Mouse (Mus musculus) MEL (cell line): Measurements from ENCODE around the gene Rsl1d1. TPM values are rescaled to one million over a fixed set of nuclear protein-coding genes. Genes with fewer than 3 reads are reported as not detected.

Experiments used
- DNase-seq: peaks from one replicate; pipeline ENCODE4 v3.0.0; 2011; ENCODE audit warnings: low read depth, low spot score
- H3K27ac ChIP-seq: 2 replicates; pipeline ENCODE4 v1.5.1; 2012; ENCODE audit warnings: low read depth, mild to moderate bottlenecking, control low read depth, low read length, moderate library complexity; ENCODE audit not compliant: control insufficient read depth
- H3K27me3 ChIP-seq, 2 experiments: fragments of 150-350 bp in 1 of 2; sonication (generic) in 1 of 2; 2 replicates each; pipeline ENCODE4 v1.6.1; 2012; ENCODE audit warnings: low read length in 2 of 2, mild to moderate bottlenecking in 2 of 2, improper control_type of control experiment in 1 of 2, moderate library complexity in 1 of 2; ENCODE audit not compliant: insufficient read depth in 2 of 2, control insufficient read depth in 1 of 2
- H3K36me3 ChIP-seq, 2 experiments: 2 replicates each; pipeline ENCODE4 v1.6.1; 2012 to 2014; ENCODE audit warnings: low read length in 2 of 2, improper control_type of control experiment in 1 of 2, inconsistent platforms in 1 of 2, mild to moderate bottlenecking in 1 of 2; ENCODE audit not compliant: insufficient read depth in 2 of 2, control insufficient read depth in 1 of 2
- H3K4me1 ChIP-seq, 2 experiments: fragments of 150-350 bp in 1 of 2; sonication (generic) in 1 of 2; 2 replicates each; pipeline ENCODE4 v1.6.1; 2012; ENCODE audit warnings: low read length in 2 of 2, improper control_type of control experiment in 1 of 2, mild to moderate bottlenecking in 1 of 2; ENCODE audit not compliant: insufficient read depth in 2 of 2, control insufficient read depth in 1 of 2
- H3K4me3 ChIP-seq, 2 experiments: fragments of 150-350 bp in 1 of 2; sonication (generic) in 1 of 2; 2 replicates each; pipeline ENCODE4 v1.5.1; 2012; ENCODE audit warnings: low read depth in 2 of 2, low read length in 2 of 2, mild to moderate bottlenecking in 2 of 2, moderate library complexity in 2 of 2, control low read depth in 1 of 2, improper control_type of control experiment in 1 of 2; ENCODE audit not compliant: control insufficient read depth in 1 of 2, insufficient read depth in 1 of 2
- H3K79me2 ChIP-seq: 2 replicates; pipeline ENCODE4 v1.6.1; 2012; ENCODE audit warnings: mild to moderate bottlenecking, low read length, moderate library complexity; ENCODE audit not compliant: control insufficient read depth, poor library complexity, insufficient read depth
- H3K9ac ChIP-seq: 2 replicates; pipeline ENCODE4 v1.6.1; 2012; ENCODE audit warnings: low read depth, mild to moderate bottlenecking, control low read depth, low read length, moderate library complexity; ENCODE audit not compliant: control insufficient read depth, poor library complexity, severe bottlenecking
- H3K9me3 ChIP-seq: fragments of 150-350 bp; sonication (generic); replicated peaks from 2 replicates; pipeline ENCODE4 v1.6.1; 2012; ENCODE audit warnings: mild to moderate bottlenecking, low read length, improper control_type of control experiment, moderate library complexity; ENCODE audit not compliant: insufficient read depth
- BHLHE40 ChIP-seq: IDR thresholded peaks from 2 replicates; pipeline ENCODE4 v1.6.1; 2012; ENCODE audit warnings: low read depth, mild to moderate bottlenecking, inconsistent platforms, low read length, improper control_type of control experiment, borderline replicate concordance
- CHD1 ChIP-seq: IDR thresholded peaks from 2 replicates; pipeline ENCODE4 v1.6.1; 2012; ENCODE audit warnings: low read depth, mild to moderate bottlenecking, inconsistent platforms, low read length, improper control_type of control experiment
- CTCF ChIP-seq, 3 experiments: IDR thresholded peaks in 2 of 3; conservative IDR thresholded peaks in 1 of 3; 2 replicates each; pipeline ENCODE4 v1.5.1; 2011 to 2012; ENCODE audit warnings: low read length in 3 of 3, low read depth in 2 of 3, mild to moderate bottlenecking in 2 of 3, improper control_type of control experiment in 1 of 3, inconsistent platforms in 1 of 3, mixed read lengths in 1 of 3, moderate library complexity in 1 of 3; ENCODE audit not compliant: control insufficient read depth in 1 of 3, insufficient read depth in 1 of 3, poor library complexity in 1 of 3, severe bottlenecking in 1 of 3
- E2F4 ChIP-seq: IDR thresholded peaks from 2 replicates; pipeline ENCODE4 v1.6.1; 2011; ENCODE audit warnings: low read depth, low read length, improper control_type of control experiment, borderline replicate concordance
- EP300 ChIP-seq, 2 experiments: IDR thresholded peaks; 2 replicates each; pipeline ENCODE4 v1.6.1; 2011; ENCODE audit warnings: improper control_type of control experiment in 2 of 2, low read length in 2 of 2, low read depth in 1 of 2, mild to moderate bottlenecking in 1 of 2
- ETS1 ChIP-seq: IDR thresholded peaks from 2 replicates; pipeline ENCODE4 v1.6.1; 2012; ENCODE audit warnings: low read depth, mild to moderate bottlenecking, inconsistent platforms, low read length, improper control_type of control experiment, moderate library complexity
- GABPA ChIP-seq: IDR thresholded peaks from 2 replicates; pipeline ENCODE4 v1.6.1; 2012; ENCODE audit warnings: low read depth, mild to moderate bottlenecking, inconsistent platforms, low read length, improper control_type of control experiment, moderate library complexity
- JUND ChIP-seq: IDR thresholded peaks from 2 replicates; pipeline ENCODE4 v1.6.1; 2011; ENCODE audit warnings: low read depth, mild to moderate bottlenecking, improper control_type of control experiment, low read length
- KAT2A ChIP-seq: conservative IDR thresholded peaks from 2 replicates; pipeline ENCODE4 v1.6.1; 2012; ENCODE audit warnings: low read depth, low read length, improper control_type of control experiment, inconsistent platforms
- MAFK ChIP-seq: IDR thresholded peaks from 2 replicates; pipeline ENCODE4 v1.6.1; 2011; ENCODE audit warnings: low read depth, mild to moderate bottlenecking, low read length, improper control_type of control experiment, borderline replicate concordance
- MAX ChIP-seq: IDR thresholded peaks from 2 replicates; pipeline ENCODE4 v1.6.1; 2011; ENCODE audit warnings: low read length, improper control_type of control experiment
- MAZ ChIP-seq: IDR thresholded peaks from 2 replicates; pipeline ENCODE4 v1.6.1; 2012; ENCODE audit warnings: low read depth, mild to moderate bottlenecking, inconsistent platforms, low read length, improper control_type of control experiment
- MXI1 ChIP-seq: IDR thresholded peaks from 2 replicates; pipeline ENCODE4 v1.6.1; 2011; ENCODE audit warnings: mild to moderate bottlenecking, low read depth, low read length, improper control_type of control experiment
- MYB ChIP-seq: IDR thresholded peaks from 2 replicates; pipeline ENCODE4 v1.6.1; 2011; ENCODE audit warnings: mild to moderate bottlenecking, low read depth, low read length, improper control_type of control experiment
- NELFE ChIP-seq: IDR thresholded peaks from 2 replicates; pipeline ENCODE4 v1.6.1; 2011; ENCODE audit warnings: low read depth, low read length, improper control_type of control experiment
- POLR2AphosphoS2 ChIP-seq: IDR thresholded peaks from 2 replicates; pipeline ENCODE4 v1.6.1; 2011; ENCODE audit warnings: low read length, improper control_type of control experiment
- RAD21 ChIP-seq: IDR thresholded peaks from 2 replicates; pipeline ENCODE4 v1.6.1; 2011; ENCODE audit warnings: mild to moderate bottlenecking, low read depth, low read length, improper control_type of control experiment
- SIN3A ChIP-seq: IDR thresholded peaks from 2 replicates; pipeline ENCODE4 v1.6.1; 2012; ENCODE audit warnings: low read length, improper control_type of control experiment, inconsistent platforms
- SMC3 ChIP-seq: IDR thresholded peaks from 2 replicates; pipeline ENCODE4 v1.6.1; 2011; ENCODE audit warnings: low read depth, low read length, improper control_type of control experiment
- TCF12 ChIP-seq: IDR thresholded peaks from 2 replicates; pipeline ENCODE4 v1.6.1; 2014; ENCODE audit warnings: low read depth, mild to moderate bottlenecking, inconsistent platforms, low read length, improper control_type of control experiment, moderate library complexity
- ZNF384 ChIP-seq: IDR thresholded peaks from 2 replicates; pipeline ENCODE4 v1.6.1; 2012; ENCODE audit warnings: low read depth, mild to moderate bottlenecking, inconsistent platforms, low read length, improper control_type of control experiment
- polyA plus RNA-seq, 2 experiments: library from polyadenylated mRNA; stranded (reverse) in 1 of 2; unstranded in 1 of 2; fragments of >175 nt in 1 of 2; fragments of >200 nt in 1 of 2; gene quantifications; 2 replicates each; pipeline versions ENCODE4 v1.2.1 to v1.2.4; 2012; ENCODE audit warnings: low replicate concordance in 2 of 2, low read depth in 1 of 2; ENCODE audit not compliant: insufficient read length in 2 of 2, insufficient read depth in 1 of 2, missing spikeins in 1 of 2
- total RNA-seq: library from RNA; depleted of rRNA; stranded (reverse); fragments of 300-350 nt; gene quantifications from 2 replicates; pipeline ENCODE4 v1.2.3, GENCODE M21; 2012

Gene Rsl1d1
- total and polyA plus RNA-seq, 3 experiments: 228 to 1,181 (median 232) TPM

- peaks cover 2 to 8% of the 10 kb centered on the region in 2 experiments; a peak in 2 of 4 replicates for H3K4me1 ChIP-seq
- no peak for DNase-seq
- peaks cover 23% of the 10 kb centered on the region for H3K79me2 ChIP-seq
- H3K4me3 ChIP-seq: no peak overlapping the region
- H3K9me3 ChIP-seq: no peaks in the 10 kb centered on the region
- no peak overlapping the region for H3K9ac ChIP-seq
- peaks cover 43 to 48% of the 10 kb centered on the region in 2 experiments for H3K36me3 ChIP-seq
- no peak overlapping the region for H3K27ac ChIP-seq
- TF ChIP-seq BHLHE40 (no peak), KAT2A (no peak), MAZ (no peak), CHD1 (no peak), E2F4 (no peak), JUND (no peak), TCF12 (no peak), ETS1 (no peak), RAD21 (no peak), MAFK (no peak), MXI1 (no peak), MYB (no peak)
- no peaks in the 10 kb centered on the region for H3K27me3 ChIP-seq
Observed at GRCm38 (mm10) chr16:11197052-11197451, 6.1 kb downstream of the Rsl1d1 start.

GRCm38 (mm10) chr16:11193231-11193630 is 9.9 kb downstream of the Rsl1d1 start:
- H3K27me3 ChIP-seq: no peaks in the 10 kb centered on the region
- H3K27ac ChIP-seq: no peak overlapping the region
- TF ChIP-seq BHLHE40 (no peak), ETS1 (no peak), MAFK (no peak), KAT2A (no peak), JUND (no peak), TCF12 (no peak), SMC3 (no peak), NELFE (no peak), POLR2AphosphoS2 (no peak), RAD21 (no peak), ZNF384 (no peak), GABPA (no peak), SIN3A (no peak), MAX (no peak), EP300 (IDR thresholded peaks at IDR 0.05; ENCODE audit: low read depth in 1 of 2, low read length in 2 of 2) (no peak), CTCF (IDR thresholded peaks at IDR 0.05 in 2 of 3, conservative IDR thresholded peaks at IDR 0.05 in 1 of 3; ENCODE audit: control insufficient read depth in 1 of 3, insufficient read depth in 1 of 3, low read depth in 2 of 3, low read length in 3 of 3, poor library complexity in 1 of 3, severe bottlenecking in 1 of 3) (no peak)
- H3K9me3 ChIP-seq: no peaks in the 10 kb centered on the region
- no peak overlapping the region for H3K4me3 ChIP-seq
- peaks cover 3% of the 10 kb centered on the region; the same call in 1 of the 2 replicates for H3K79me2 ChIP-seq
- no peak for DNase-seq
- no peak overlapping the region for H3K9ac ChIP-seq
- peaks cover 10 to 32% of the 10 kb centered on the region in 2 experiments for H3K36me3 ChIP-seq
- H3K4me1 ChIP-seq: no peaks in the 10 kb centered on the region
